Mouse (Mus musculus): ENCODE measurements around the gene Ttc7b. TPM values are rescaled to one million over a fixed set of nuclear protein-coding genes. Genes with fewer than 3 reads are reported as not detected.

Ttc7b gene
- total RNA-seq, 1 experiment from 2014 or later = 25.8 TPM

- no peak for ATAC-seq (ENCODE audit: extremely low read depth, insufficient number of reproducible peaks, low FRiP score, poor library complexity, severe bottlenecking)
Measured at GRCm38 (mm10) chr12:100328557-100328956, 192.1 kb downstream of the Ttc7b start.

- ATAC-seq (ENCODE audit: extremely low read depth, insufficient number of reproducible peaks, low FRiP score, poor library complexity, severe bottlenecking) = no peak
Measured at GRCm38 (mm10) chr12:100326732-100327131, 193.9 kb downstream of the Ttc7b start.

GRCm38 (mm10) chr12:100325618-100326017, 195.0 kb downstream of the Ttc7b start:
- ATAC-seq (ENCODE audit: extremely low read depth, insufficient number of reproducible peaks, low FRiP score, poor library complexity, severe bottlenecking) = no peak

- no peak for ATAC-seq (ENCODE audit: extremely low read depth, insufficient number of reproducible peaks, low FRiP score, poor library complexity, severe bottlenecking)
Measured at GRCm38 (mm10) chr12:100325212-100325611, 195.4 kb downstream of the Ttc7b start.

- no peak for ATAC-seq (ENCODE audit: extremely low read depth, insufficient number of reproducible peaks, low FRiP score, poor library complexity, severe bottlenecking)
Measured at GRCm38 (mm10) chr12:100323641-100324040, 197.0 kb downstream of the Ttc7b start.

- no peak for ATAC-seq (ENCODE audit: extremely low read depth, insufficient number of reproducible peaks, low FRiP score, poor library complexity, severe bottlenecking)
Measured at GRCm38 (mm10) chr12:100322225-100322624, 198.4 kb downstream of the Ttc7b start.

GRCm38 (mm10) chr12:100321545-100321944, 199.1 kb downstream of the Ttc7b start:
- ATAC-seq (ENCODE audit: extremely low read depth, insufficient number of reproducible peaks, low FRiP score, poor library complexity, severe bottlenecking) = no peak

GRCm38 (mm10) chr12:100319746-100320145, 200.9 kb downstream of the Ttc7b start:
- no peak for ATAC-seq (ENCODE audit: extremely low read depth, insufficient number of reproducible peaks, low FRiP score, poor library complexity, severe bottlenecking)

- no peak for ATAC-seq (ENCODE audit: extremely low read depth, insufficient number of reproducible peaks, low FRiP score, poor library complexity, severe bottlenecking)
Measured at GRCm38 (mm10) chr12:100317936-100318335, 202.7 kb downstream of the Ttc7b start.

GRCm38 (mm10) chr12:100316094-100316493, 204.5 kb downstream of the Ttc7b start:
- no peak for ATAC-seq (ENCODE audit: extremely low read depth, insufficient number of reproducible peaks, low FRiP score, poor library complexity, severe bottlenecking)

- no peak for ATAC-seq (ENCODE audit: extremely low read depth, insufficient number of reproducible peaks, low FRiP score, poor library complexity, severe bottlenecking)
Measured at GRCm38 (mm10) chr12:100315119-100315885, 205.3 kb downstream of the Ttc7b start.

- ATAC-seq (ENCODE audit: extremely low read depth, insufficient number of reproducible peaks, low FRiP score, poor library complexity, severe bottlenecking) = no peak
Measured at GRCm38 (mm10) chr12:100313785-100314375, 206.7 kb downstream of the Ttc7b start.

GRCm38 (mm10) chr12:100313209-100313608, 207.4 kb downstream of the Ttc7b start:
- ATAC-seq (ENCODE audit: extremely low read depth, insufficient number of reproducible peaks, low FRiP score, poor library complexity, severe bottlenecking) = no peak

- ATAC-seq (ENCODE audit: extremely low read depth, insufficient number of reproducible peaks, low FRiP score, poor library complexity, severe bottlenecking) = no peak
Measured at GRCm38 (mm10) chr12:100310471-100311392, 209.9 kb downstream of the Ttc7b start.

GRCm38 (mm10) chr12:100309201-100309600, 211.4 kb downstream of the Ttc7b start:
- no peak for ATAC-seq (ENCODE audit: extremely low read depth, insufficient number of reproducible peaks, low FRiP score, poor library complexity, severe bottlenecking)

- ATAC-seq (ENCODE audit: extremely low read depth, insufficient number of reproducible peaks, low FRiP score, poor library complexity, severe bottlenecking) = no peak
Measured at GRCm38 (mm10) chr12:100307501-100308260, 212.9 kb downstream of the Ttc7b start.

- no peak for ATAC-seq (ENCODE audit: extremely low read depth, insufficient number of reproducible peaks, low FRiP score, poor library complexity, severe bottlenecking)
Measured at GRCm38 (mm10) chr12:100306336-100306735, 214.3 kb downstream of the Ttc7b start.

GRCm38 (mm10) chr12:100305051-100305673, 215.5 kb downstream of the Ttc7b start:
- ATAC-seq (ENCODE audit: extremely low read depth, insufficient number of reproducible peaks, low FRiP score, poor library complexity, severe bottlenecking) = no peak

Measured in neutrophil, adult 5-6 weeks (primary cell).